Mouse (Mus musculus) T-helper 2 cell (primary cell): Measurements from ENCODE around the gene Olfr346.

Experiments
- in situ Hi-C: fragments of 300-600 bp; cut with MboI, MseI; formaldehyde crosslinking; loops from one replicate; pipeline ENCODE4 v1.15.1; 2025; ENCODE audit warnings: high pct_unique_total_duplicates

Gene Olfr346

GRCm38 (mm10) chr2:36685488-36685887 lies at the start of gene Olfr346:
TSS of gene Olfr346 (plus strand) at chr2:36685788.
- in situ Hi-C loops: no loop called here

GRCm38 (mm10) chr2:36639741-36640140 lies 45.8 kb upstream of the Olfr346 start, which contains the start of gene Olfr345:
TSS of gene Olfr345 (plus strand) at chr2:36640041.
- in situ Hi-C loops: no loop called here

GRCm38 (mm10) chr2:36731602-36732001 lies 46.0 kb downstream of the Olfr346 start, which contains the start of gene Olfr347:
TSS of gene Olfr347 (plus strand) at chr2:36731902.
- in situ Hi-C loops: no loop called here

- in situ Hi-C loops: no loop called here
Observed at GRCm38 (mm10) chr2:36736226-36736625, 50.6 kb downstream of the Olfr346 start.
